ENCODE assay signal across 9 mouse cellular contexts in the genomic region with DNA sequence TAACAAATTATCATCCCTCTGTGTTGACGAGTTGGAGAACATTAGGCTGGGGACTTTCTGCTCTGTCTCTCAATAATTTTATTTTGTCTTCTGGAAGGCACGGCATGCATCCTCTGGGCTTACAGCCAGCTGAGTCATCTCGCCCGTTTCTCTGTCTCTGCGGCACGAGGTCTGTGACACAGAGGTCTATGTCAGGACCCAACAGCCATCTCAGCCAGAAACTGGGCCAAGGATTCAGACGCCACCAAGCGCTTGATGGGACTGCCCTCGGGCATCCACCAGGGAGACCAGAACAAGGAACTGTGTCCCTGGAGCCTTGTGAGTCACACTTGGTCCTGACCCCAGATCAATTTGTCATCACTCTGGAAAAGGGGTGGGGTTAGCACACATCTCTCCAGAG.
DNase-seq lines count a peak whose midpoint lies in the region; ATAC-seq and TF ChIP-seq lines count a peak whose summit lies in the region.
"Had no signal": no experiment of that assay in that cellular context is flagged by ENCODE, and none has a peak within 500 bp of the region (broad histone marks: within the 10 kb centered on the region; RNA-seq: fewer than 3 reads in every experiment).

No protein-coding gene starts in this region.

- TF ChIP-seq CTCF in kidney, postnatal 0 days (IDR thresholded peaks at IDR 0.05; ENCODE audit: low read depth), result no peak
- no peak for TF ChIP-seq CTCF in liver, postnatal 0 days (IDR thresholded peaks at IDR 0.05; ENCODE audit: low read depth)

- no peaks in the 10 kb centered on the region for H3K36me3 ChIP-seq in kidney, postnatal 0 days (ENCODE audit: insufficient read depth, low read length)
- H3K36me3 ChIP-seq in liver, postnatal 0 days (replicated peaks; ENCODE audit: insufficient read depth, low read length), result no peaks in the 10 kb centered on the region

- no peak overlapping the region for H3K4me2 ChIP-seq in kidney, postnatal 0 days (ENCODE audit: low read length)
- no peak overlapping the region for H3K4me2 ChIP-seq in liver, postnatal 0 days (ENCODE audit: low read depth, low read length)

- no peak overlapping the region for H3K9ac ChIP-seq in kidney, postnatal 0 days (ENCODE audit: low read depth, low read length)
- no peak overlapping the region for H3K9ac ChIP-seq in liver, postnatal 0 days (replicated peaks)

- DNase-seq in urinary bladder, adult 18-20 months (ENCODE audit: low spot score in 2 of 2), result peak; percentile 25 to 68
- DNase-seq in urinary bladder, postnatal 10 days (ENCODE audit: low spot score), result no peak
- peak; percentile 61 to 65 for DNase-seq in cerebellum, postnatal 10 days
- DNase-seq in kidney, postnatal 0 days (ENCODE audit: low spot score), result peak; percentile 52
- DNase-seq in ovary, postnatal 36 days (ENCODE audit: low spot score), result peak; percentile 72
- DNase-seq in thymus, postnatal 4 days, result no peak
- DNase-seq in liver, postnatal 0 days, result no peak
- no peak for DNase-seq in embryo, embryonic 10 days (ENCODE audit: low spot score)

- no peak overlapping the region for H3K4me3 ChIP-seq in kidney, postnatal 0 days (replicated peaks; ENCODE audit: low read depth, low read length)
- no peak overlapping the region for H3K4me3 ChIP-seq in liver, postnatal 0 days (ENCODE audit: low read depth, low read length)
- H3K4me3 ChIP-seq: megakaryocyte, embryonic 14.5 days had no signal

- H3K9me3 ChIP-seq in kidney, postnatal 0 days (replicated peaks; ENCODE audit: low read length), result no peaks in the 10 kb centered on the region
- H3K9me3 ChIP-seq in liver, postnatal 0 days (ENCODE audit: low read length), result no peaks in the 10 kb centered on the region

- no peak for TF ChIP-seq EP300 in liver, postnatal 0 days (IDR thresholded peaks at IDR 0.05; ENCODE audit: low read depth)

- no peaks in the 10 kb centered on the region for H3K27me3 ChIP-seq in kidney, postnatal 0 days (ENCODE audit: insufficient read depth, low read length)
- H3K27me3 ChIP-seq in liver, postnatal 0 days (ENCODE audit: insufficient read depth, low read length), result no peaks in the 10 kb centered on the region

- ATAC-seq in kidney, postnatal 0 days (replicated peaks; ENCODE audit: low FRiP score, low read depth), result no peak
- ATAC-seq in liver, postnatal 0 days, result no peak

- WGBS in kidney, postnatal 0 days, result 56% methylated on average over 9 of the region's 9 CpGs
- 80% methylated on average over 9 of the region's 9 CpGs for WGBS in liver, postnatal 0 days (ENCODE audit: insufficient replicate concordance)

- no peak overlapping the region for H3K27ac ChIP-seq in kidney, postnatal 0 days
- no peak overlapping the region for H3K27ac ChIP-seq in liver, postnatal 0 days (ENCODE audit: low read depth)

- H3K4me1 ChIP-seq in kidney, postnatal 0 days (replicated peaks; ENCODE audit: insufficient read depth, low read length), result no peaks in the 10 kb centered on the region
- H3K4me1 ChIP-seq in liver, postnatal 0 days (ENCODE audit: insufficient read depth), result no peaks in the 10 kb centered on the region
- H3K4me1 ChIP-seq: megakaryocyte, embryonic 14.5 days had no signal

Comparison
In these comparisons a context has a peak if more than half of its experiments do, and no peak if none do; other contexts are left out.
1. DNase-seq: peak in urinary bladder, adult 18-20 months (2 of 2), cerebellum, postnatal 10 days (2 of 2), kidney, postnatal 0 days (single experiment) and ovary, postnatal 36 days (single experiment); none in urinary bladder, postnatal 10 days (single experiment), thymus, postnatal 4 days (single experiment), liver, postnatal 0 days (single experiment) and embryo, embryonic 10 days (single experiment).